Mouse (Mus musculus) regulatory T cell (primary cell): ENCODE results near the gene Sh3rf1.

Experiments used
- in situ Hi-C: fragments of 300-600 bp; cut with MboI, MseI; formaldehyde crosslinking; loops from one replicate; pipeline ENCODE4 v1.15.1; 2025; ENCODE audit warnings: high pct_unique_total_duplicates

The Sh3rf1 gene

GRCm38 (mm10) chr8:61420166-61420565 is 196.5 kb downstream of the Sh3rf1 start:
- in situ Hi-C loops, result no loop called here

GRCm38 (mm10) chr8:61421606-61422005 is 197.9 kb downstream of the Sh3rf1 start:
- in situ Hi-C loops, result no loop called here

GRCm38 (mm10) chr8:61425125-61425524 is 201.5 kb downstream of the Sh3rf1 start:
- in situ Hi-C loops, result no loop called here

GRCm38 (mm10) chr8:61426072-61426471 is 202.4 kb downstream of the Sh3rf1 start:
- in situ Hi-C loops, result no loop called here

GRCm38 (mm10) chr8:61426671-61427070 is 203.0 kb downstream of the Sh3rf1 start:
- in situ Hi-C loops, result no loop called here

GRCm38 (mm10) chr8:61427916-61428681 is 204.4 kb downstream of the Sh3rf1 start:
- in situ Hi-C loops, result no loop called here

- in situ Hi-C loops, result no loop called here
Observed at GRCm38 (mm10) chr8:61428821-61429482, 205.3 kb downstream of the Sh3rf1 start.

GRCm38 (mm10) chr8:61435481-61435880 is 211.8 kb downstream of the Sh3rf1 start:
- in situ Hi-C loops, result no loop called here

GRCm38 (mm10) chr8:61436147-61436546 is 212.5 kb downstream of the Sh3rf1 start:
- in situ Hi-C loops, result no loop called here

GRCm38 (mm10) chr8:61436586-61437304 is 213.1 kb downstream of the Sh3rf1 start:
- in situ Hi-C loops, result no loop called here

GRCm38 (mm10) chr8:61437305-61437605 is 213.6 kb downstream of the Sh3rf1 start:
- in situ Hi-C loops, result no loop called here

- in situ Hi-C loops, result no loop called here
Observed at GRCm38 (mm10) chr8:61442988-61443387, 219.3 kb downstream of the Sh3rf1 start.

- in situ Hi-C loops, result no loop called here
Observed at GRCm38 (mm10) chr8:61444358-61444757, 220.7 kb downstream of the Sh3rf1 start.
